ENCODE assay signal across 24 mouse cellular contexts in genomic region chr6:52290186-52290585, GRCm38 (mm10). TPM values are rescaled to one million over a fixed set of nuclear protein-coding genes. Genes with fewer than 3 reads are reported as not detected.
DNase-seq lines count a peak whose midpoint lies in the region; ATAC-seq and TF ChIP-seq lines count a peak whose summit lies in the region.
"Had no signal": no experiment of that assay in that cellular context is flagged by ENCODE, and none has a peak within 500 bp of the region (broad histone marks: within the 10 kb centered on the region; RNA-seq: fewer than 3 reads in every experiment).

No protein-coding gene starts in this region.

- no peak for ATAC-seq in intestine, embryonic 14.5 days (replicated peaks; ENCODE audit: low FRiP score, low TSS enrichment, low read depth)
- no peak for ATAC-seq in intestine, postnatal 0 days
- ATAC-seq in midbrain, embryonic 14.5 days (ENCODE audit: low FRiP score, low TSS enrichment): no peak
- ATAC-seq in limb, embryonic 14.5 days (ENCODE audit: low FRiP score, low read depth): no peak
- ATAC-seq: forebrain, embryonic 14.5 days; hindbrain, postnatal 0 days; intestine, embryonic 15.5 days had no signal

- no peaks in the 10 kb centered on the region for H3K9me3 ChIP-seq in intestine, embryonic 14.5 days (ENCODE audit: control insufficient read depth, low read length)
- H3K9me3 ChIP-seq in intestine, postnatal 0 days (ENCODE audit: control insufficient read depth): no peaks in the 10 kb centered on the region
- H3K9me3 ChIP-seq in midbrain, embryonic 14.5 days (ENCODE audit: control insufficient read depth, low read length): no peaks in the 10 kb centered on the region
- H3K9me3 ChIP-seq in midbrain, embryonic 10.5 days (replicated peaks): no peaks in the 10 kb centered on the region
- H3K9me3 ChIP-seq in limb, embryonic 14.5 days (ENCODE audit: control insufficient read depth, low read length): no peaks in the 10 kb centered on the region
- H3K9me3 ChIP-seq: embryonic facial prominence, embryonic 15.5 days; forebrain, embryonic 10.5 days; heart, embryonic 15.5 days; intestine, embryonic 15.5 days had no signal

- 20% methylated on average over 12 of the region's 12 CpGs for WGBS in intestine, embryonic 14.5 days
- WGBS in intestine, postnatal 0 days: 20% methylated on average over 12 of the region's 12 CpGs
- 22% methylated on average over 12 of the region's 12 CpGs for WGBS in midbrain, embryonic 14.5 days
- WGBS in midbrain, embryonic 10.5 days: 24% methylated on average over 12 of the region's 12 CpGs
- 18% methylated on average over 12 of the region's 12 CpGs for WGBS in limb, embryonic 14.5 days

- no peak overlapping the region for H3K27ac ChIP-seq in intestine, embryonic 14.5 days (ENCODE audit: low read depth)
- no peak overlapping the region for H3K27ac ChIP-seq in intestine, postnatal 0 days (ENCODE audit: low read depth, low read length)
- no peak overlapping the region for H3K27ac ChIP-seq in midbrain, embryonic 14.5 days (replicated peaks; ENCODE audit: low read depth, low read length)
- no peak overlapping the region for H3K27ac ChIP-seq in midbrain, embryonic 10.5 days (replicated peaks)
- no peak overlapping the region for H3K27ac ChIP-seq in limb, embryonic 14.5 days (replicated peaks; ENCODE audit: low read depth, low read length)
- H3K27ac ChIP-seq: embryonic facial prominence, embryonic 15.5 days; forebrain, embryonic 10.5 days; heart, embryonic 15.5 days; hindbrain, postnatal 0 days; intestine, embryonic 15.5 days had no signal

- DNase-seq in embryo, embryonic 9.5 days (ENCODE audit: extremely low spot score): peak; percentile 22
- no peak for DNase-seq in embryo, embryonic 11 days
- DNase-seq in intestine, embryonic 14.5 days (ENCODE audit: low spot score): peak; percentile 68
- DNase-seq in midbrain, embryonic 14.5 days: peak; percentile 18
- DNase-seq in midbrain, embryonic 10.5 days (ENCODE audit: low spot score): no peak
- no peak for DNase-seq in limb, embryonic 14.5 days (ENCODE audit: low spot score)
- DNase-seq in lung, adult 18-20 months: no peak
- DNase-seq: adrenal gland, adult 2 months; adrenal gland, postnatal 25 days; cerebellum, adult 2 months; cerebellum, postnatal 10 days; gastrocnemius, postnatal 36 days; heart, adult 11 months; heart, postnatal 14 days had no signal

- H3K4me1 ChIP-seq in intestine, embryonic 14.5 days (replicated peaks; ENCODE audit: control insufficient read depth, insufficient read depth, low read length): peaks cover 5% of the 10 kb centered on the region
- H3K4me1 ChIP-seq in intestine, postnatal 0 days (replicated peaks; ENCODE audit: control insufficient read depth, insufficient read depth, low read length): no peaks in the 10 kb centered on the region
- H3K4me1 ChIP-seq in midbrain, embryonic 14.5 days (ENCODE audit: control insufficient read depth, insufficient read depth, low read length): no peaks in the 10 kb centered on the region
- H3K4me1 ChIP-seq in midbrain, embryonic 10.5 days: peaks cover 9% of the 10 kb centered on the region
- H3K4me1 ChIP-seq in limb, embryonic 14.5 days (ENCODE audit: control insufficient read depth, insufficient read depth, low read length): peaks cover 9% of the 10 kb centered on the region
- H3K4me1 ChIP-seq: intestine, embryonic 15.5 days had no signal

- no peaks in the 10 kb centered on the region for H3K36me3 ChIP-seq in intestine, embryonic 14.5 days (ENCODE audit: control insufficient read depth, insufficient read depth, low read length)
- H3K36me3 ChIP-seq in intestine, postnatal 0 days (ENCODE audit: control insufficient read depth, insufficient read depth): no peaks in the 10 kb centered on the region
- H3K36me3 ChIP-seq in midbrain, embryonic 14.5 days (ENCODE audit: control insufficient read depth, insufficient read depth, low read length): no peaks in the 10 kb centered on the region
- H3K36me3 ChIP-seq in midbrain, embryonic 10.5 days: no peaks in the 10 kb centered on the region
- H3K36me3 ChIP-seq in limb, embryonic 14.5 days (ENCODE audit: control insufficient read depth, insufficient read depth, low read length): no peaks in the 10 kb centered on the region
- H3K36me3 ChIP-seq: embryonic facial prominence, embryonic 15.5 days; forebrain, embryonic 10.5 days; heart, embryonic 15.5 days; intestine, embryonic 15.5 days had no signal

- TF ChIP-seq POLR2A in limb, embryonic 14.5 days (IDR thresholded peaks at IDR 0.05; ENCODE audit: borderline replicate concordance, extremely low read depth, insufficient read depth, insufficient read length): no peak

- no peak for TF ChIP-seq CTCF in intestine, postnatal 0 days (IDR thresholded peaks at IDR 0.05; ENCODE audit: low read depth)

- H3K4me2 ChIP-seq in intestine, embryonic 14.5 days (ENCODE audit: low read length): no peak overlapping the region
- H3K4me2 ChIP-seq in intestine, postnatal 0 days (replicated peaks; ENCODE audit: low read depth): no peak overlapping the region
- no peak overlapping the region for H3K4me2 ChIP-seq in midbrain, embryonic 14.5 days (ENCODE audit: low read length)
- peak overlapping the region; percentile 63; the same call in 1 of the 2 replicates for H3K4me2 ChIP-seq in limb, embryonic 14.5 days (replicated peaks; ENCODE audit: low read depth, low read length, severe bottlenecking)

- peaks cover 56% of the 10 kb centered on the region for H3K27me3 ChIP-seq in intestine, embryonic 14.5 days (replicated peaks; ENCODE audit: control insufficient read depth, insufficient read depth, low read length)
- peaks cover 45% of the 10 kb centered on the region for H3K27me3 ChIP-seq in intestine, postnatal 0 days (replicated peaks; ENCODE audit: control insufficient read depth, insufficient read depth, low read length)
- peaks cover 67% of the 10 kb centered on the region for H3K27me3 ChIP-seq in midbrain, embryonic 14.5 days (ENCODE audit: control insufficient read depth, insufficient read depth, low read length)
- peaks cover 97% of the 10 kb centered on the region for H3K27me3 ChIP-seq in midbrain, embryonic 10.5 days (ENCODE audit: low read depth, poor library complexity, severe bottlenecking)
- H3K27me3 ChIP-seq in limb, embryonic 14.5 days (ENCODE audit: control insufficient read depth, insufficient read depth, low read length): peaks cover 20% of the 10 kb centered on the region
- H3K27me3 ChIP-seq: CH12.LX had no signal

- no peak overlapping the region for H3K9ac ChIP-seq in intestine, embryonic 14.5 days (ENCODE audit: low read length)
- no peak overlapping the region for H3K9ac ChIP-seq in intestine, postnatal 0 days (ENCODE audit: low read depth, low read length)
- no peak overlapping the region for H3K9ac ChIP-seq in midbrain, embryonic 14.5 days (replicated peaks; ENCODE audit: low read length)
- H3K9ac ChIP-seq in limb, embryonic 14.5 days (ENCODE audit: low read depth, low read length, severe bottlenecking): no peak overlapping the region
- H3K9ac ChIP-seq: embryonic facial prominence, embryonic 15.5 days; intestine, embryonic 15.5 days had no signal

- H3K4me3 ChIP-seq in intestine, embryonic 14.5 days (ENCODE audit: low read depth, low read length): no peak overlapping the region
- no peak overlapping the region for H3K4me3 ChIP-seq in intestine, postnatal 0 days (ENCODE audit: low read depth, low read length)
- no peak overlapping the region for H3K4me3 ChIP-seq in midbrain, embryonic 14.5 days (replicated peaks; ENCODE audit: low read depth, low read length)
- H3K4me3 ChIP-seq in midbrain, embryonic 10.5 days: no peak overlapping the region
- H3K4me3 ChIP-seq in limb, embryonic 14.5 days (replicated peaks; ENCODE audit: low read length): no peak overlapping the region
- H3K4me3 ChIP-seq: erythroblast, embryonic 14.5 days had no signal

RNA-seq across cellular contexts. Expression of gene Evx1, which starts 23.1 kb away (rescaled TPM):
- not detected in 2 replicates for polyA plus RNA-seq in intestine, embryonic 14.5 days (2014; fragmentation: Nextera tagmentation; extraction: Ambion mirVana)
- 0.04 TPM in 1 of 2 replicates, not detected in the other for polyA plus RNA-seq in intestine, postnatal 0 days (2015; fragmentation: Nextera tagmentation; extraction: Ambion mirVana)
- polyA plus RNA-seq in midbrain, embryonic 14.5 days (2014; fragmentation: Nextera tagmentation; extraction: Ambion mirVana): 1.3 and 1.5 TPM in 2 replicates
- polyA plus RNA-seq in midbrain, embryonic 10.5 days (2016; fragmentation: Nextera tagmentation; extraction: Ambion mirVana): 0.15 and 0.29 TPM in 2 replicates
- 0.64 and 0.93 TPM in 2 replicates for polyA plus RNA-seq in limb, embryonic 14.5 days (2012; rRNA removed)
- polyA plus RNA-seq in limb, embryonic 14.5 days (2014; fragmentation: Nextera tagmentation; extraction: Ambion mirVana): 0.18 and 0.44 TPM in 2 replicates
- polyA plus RNA-seq: adrenal gland, adult 2 months; embryonic facial prominence, embryonic 15.5 days; erythroblast, embryonic 14.5 days; forebrain, embryonic 10.5 days; forebrain, embryonic 14.5 days; heart, embryonic 15.5 days had no signal

RNA-seq across cellular contexts. Expression of gene Hoxa13, which starts 29.5 kb away (rescaled TPM):
- 0.35 and 0.39 TPM in 2 replicates for polyA plus RNA-seq in intestine, embryonic 14.5 days (2014; fragmentation: Nextera tagmentation; extraction: Ambion mirVana)
- polyA plus RNA-seq in intestine, postnatal 0 days (2015; fragmentation: Nextera tagmentation; extraction: Ambion mirVana): not detected in 2 replicates
- polyA plus RNA-seq in midbrain, embryonic 14.5 days (2014; fragmentation: Nextera tagmentation; extraction: Ambion mirVana): not detected in 2 replicates
- polyA plus RNA-seq in midbrain, embryonic 10.5 days (2016; fragmentation: Nextera tagmentation; extraction: Ambion mirVana): not detected in 2 replicates
- polyA plus RNA-seq in limb, embryonic 14.5 days (2012; rRNA removed): 26.0 and 37.6 TPM in 2 replicates
- 16.0 and 24.1 TPM in 2 replicates for polyA plus RNA-seq in limb, embryonic 14.5 days (2014; fragmentation: Nextera tagmentation; extraction: Ambion mirVana)
- polyA plus RNA-seq: adrenal gland, adult 2 months; cerebellum, adult 2 months; embryonic facial prominence, embryonic 11.5 days; erythroblast, embryonic 14.5 days; forebrain, embryonic 10.5 days; forebrain, embryonic 14.5 days; heart, embryonic 15.5 days; hindbrain, postnatal 0 days had no signal

RNA-seq across cellular contexts. Expression of gene Hoxa11, which starts 44.6 kb away (rescaled TPM):
- 2.0 and 2.6 TPM in 2 replicates for polyA plus RNA-seq in intestine, embryonic 14.5 days (2014; fragmentation: Nextera tagmentation; extraction: Ambion mirVana)
- 1.1 TPM in 1 of 2 replicates, not detected in the other for polyA plus RNA-seq in intestine, postnatal 0 days (2015; fragmentation: Nextera tagmentation; extraction: Ambion mirVana)
- not detected in 2 replicates for polyA plus RNA-seq in midbrain, embryonic 14.5 days (2014; fragmentation: Nextera tagmentation; extraction: Ambion mirVana)
- not detected in 2 replicates for polyA plus RNA-seq in midbrain, embryonic 10.5 days (2016; fragmentation: Nextera tagmentation; extraction: Ambion mirVana)
- polyA plus RNA-seq in limb, embryonic 14.5 days (2012; rRNA removed): 32.6 and 41.2 TPM in 2 replicates
- 31.1 and 39.0 TPM in 2 replicates for polyA plus RNA-seq in limb, embryonic 14.5 days (2014; fragmentation: Nextera tagmentation; extraction: Ambion mirVana)
- polyA plus RNA-seq: adrenal gland, adult 2 months; cerebellum, adult 2 months; embryonic facial prominence, embryonic 11.5 days; embryonic facial prominence, embryonic 15.5 days; erythroblast, embryonic 14.5 days; forebrain, embryonic 10.5 days; forebrain, embryonic 14.5 days; heart, embryonic 15.5 days; hindbrain, postnatal 0 days had no signal

RNA-seq across cellular contexts. Expression of gene Hoxa10, which starts 49.5 kb away (rescaled TPM):
- 15.6 and 20.4 TPM in 2 replicates for polyA plus RNA-seq in intestine, embryonic 14.5 days (2014; fragmentation: Nextera tagmentation; extraction: Ambion mirVana)
- polyA plus RNA-seq in intestine, postnatal 0 days (2015; fragmentation: Nextera tagmentation; extraction: Ambion mirVana): 0.17 and 7.8 TPM in 2 replicates
- not detected in 2 replicates for polyA plus RNA-seq in midbrain, embryonic 14.5 days (2014; fragmentation: Nextera tagmentation; extraction: Ambion mirVana)
- 0.06 TPM in 1 of 2 replicates, not detected in the other for polyA plus RNA-seq in midbrain, embryonic 10.5 days (2016; fragmentation: Nextera tagmentation; extraction: Ambion mirVana)
- polyA plus RNA-seq in limb, embryonic 14.5 days (2012; rRNA removed): 111 and 136 TPM in 2 replicates
- 117 and 149 TPM in 2 replicates for polyA plus RNA-seq in limb, embryonic 14.5 days (2014; fragmentation: Nextera tagmentation; extraction: Ambion mirVana)
- polyA plus RNA-seq: adrenal gland, adult 2 months; cerebellum, adult 2 months; embryonic facial prominence, embryonic 11.5 days; embryonic facial prominence, embryonic 15.5 days; erythroblast, embryonic 14.5 days; forebrain, embryonic 10.5 days; forebrain, embryonic 14.5 days; hindbrain, postnatal 0 days had no signal

RNA-seq across cellular contexts. Expression of gene Hoxa9, which starts 59.3 kb away (rescaled TPM):
- polyA plus RNA-seq in intestine, embryonic 14.5 days (2014; fragmentation: Nextera tagmentation; extraction: Ambion mirVana): 4.2 and 7.1 TPM in 2 replicates
- polyA plus RNA-seq in intestine, postnatal 0 days (2015; fragmentation: Nextera tagmentation; extraction: Ambion mirVana): 1.1 and 3.0 TPM in 2 replicates
- polyA plus RNA-seq in midbrain, embryonic 14.5 days (2014; fragmentation: Nextera tagmentation; extraction: Ambion mirVana): not detected in 2 replicates
- not detected in 2 replicates for polyA plus RNA-seq in midbrain, embryonic 10.5 days (2016; fragmentation: Nextera tagmentation; extraction: Ambion mirVana)
- 107 and 134 TPM in 2 replicates for polyA plus RNA-seq in limb, embryonic 14.5 days (2012; rRNA removed)
- polyA plus RNA-seq in limb, embryonic 14.5 days (2014; fragmentation: Nextera tagmentation; extraction: Ambion mirVana): 39.0 and 45.2 TPM in 2 replicates
- polyA plus RNA-seq: cerebellum, adult 2 months; erythroblast, embryonic 14.5 days; forebrain, embryonic 10.5 days; forebrain, embryonic 14.5 days; hindbrain, postnatal 0 days had no signal

Comparison
In these comparisons a context has a peak if more than half of its experiments do, and no peak if none do; other contexts are left out.
1. DNase-seq: peak in embryo, embryonic 9.5 days (single experiment), intestine, embryonic 14.5 days (single experiment) and midbrain, embryonic 14.5 days (single experiment); none in embryo, embryonic 11 days (single experiment), midbrain, embryonic 10.5 days (single experiment), limb, embryonic 14.5 days (single experiment) and lung, adult 18-20 months (0 of 2).
2. RNA of gene Hoxa13, which starts 29.5 kb away (polyA plus RNA-seq): 16.0 to 37.6 TPM in limb, embryonic 14.5 days; 0.35 to 0.39 TPM in intestine, embryonic 14.5 days, not detected in intestine, postnatal 0 days, not detected in midbrain, embryonic 14.5 days and not detected in midbrain, embryonic 10.5 days; every median in the first group is over 10 times any median in the second.